Mouse (Mus musculus) c-Kit-negative CD71-positive TER-119-positive erythroid progenitor cells, embryonic 14.5 days (primary cell): ENCODE results near the gene Scp2.

ENCODE experiments used
- DNase-seq: peaks from one replicate; pipeline ENCODE4 v3.0.0-alpha.2; 2013; ENCODE audit warnings: low read depth, low spot score

The Scp2 gene

DNA sequence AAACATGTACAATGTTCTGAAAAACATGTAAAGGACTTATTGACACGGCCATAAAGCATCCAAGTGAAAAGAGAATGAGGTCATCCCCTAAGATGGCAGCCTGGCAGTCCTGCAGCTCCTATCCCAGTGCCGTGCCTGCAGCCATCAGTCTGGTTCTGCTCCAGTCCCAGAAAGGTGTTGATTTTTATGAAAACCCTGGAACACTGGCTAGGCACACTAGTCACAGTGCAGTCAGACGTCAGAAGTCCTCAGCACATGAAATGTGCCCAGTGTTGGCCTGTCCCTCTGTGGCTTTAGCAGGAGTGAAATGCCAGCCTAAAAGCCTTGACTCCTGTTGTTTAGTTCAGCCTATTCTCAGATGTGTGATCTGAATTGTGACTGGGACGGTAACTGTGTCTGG is 84.0 kb downstream of the Scp2 start:
- DNase-seq: no peak

DNA sequence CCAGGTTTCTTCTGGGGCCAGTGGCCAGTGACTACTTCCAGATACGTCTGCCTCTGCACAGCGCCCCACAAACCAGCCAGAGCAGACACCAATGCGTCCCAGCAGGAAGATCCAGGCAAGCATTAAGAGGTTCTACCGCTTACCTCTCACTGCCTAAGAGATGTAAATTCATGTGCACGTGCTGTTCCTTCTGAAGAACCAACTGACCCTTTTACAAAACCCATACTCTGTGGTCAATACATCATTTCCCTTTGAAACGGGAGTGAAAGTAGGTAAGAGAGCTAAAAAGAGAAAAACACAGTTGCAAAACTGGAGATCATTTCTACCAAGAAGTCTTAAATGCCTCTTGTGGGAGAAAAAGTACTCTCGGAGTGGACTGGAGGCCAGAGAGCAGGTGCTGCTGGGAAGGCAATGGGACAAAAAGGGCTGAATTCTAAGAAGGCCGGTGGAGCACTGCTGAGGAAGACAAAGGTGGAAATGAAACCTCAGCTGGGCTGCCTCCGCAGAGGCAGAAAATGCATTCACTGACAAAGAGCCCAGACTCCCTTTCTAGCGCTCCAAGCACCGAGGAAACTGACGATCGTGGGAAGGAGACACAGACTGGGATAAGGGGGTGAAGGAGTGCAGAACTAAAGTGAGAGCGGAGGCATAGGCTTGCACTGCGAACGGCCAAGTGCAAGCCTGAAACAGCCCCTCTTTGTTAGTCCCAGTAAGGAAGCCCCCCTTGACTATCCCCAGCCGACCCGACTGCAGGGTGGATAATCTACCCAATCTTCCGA is 85.0 kb downstream of the Scp2 start:
- DNase-seq: no peak

DNA sequence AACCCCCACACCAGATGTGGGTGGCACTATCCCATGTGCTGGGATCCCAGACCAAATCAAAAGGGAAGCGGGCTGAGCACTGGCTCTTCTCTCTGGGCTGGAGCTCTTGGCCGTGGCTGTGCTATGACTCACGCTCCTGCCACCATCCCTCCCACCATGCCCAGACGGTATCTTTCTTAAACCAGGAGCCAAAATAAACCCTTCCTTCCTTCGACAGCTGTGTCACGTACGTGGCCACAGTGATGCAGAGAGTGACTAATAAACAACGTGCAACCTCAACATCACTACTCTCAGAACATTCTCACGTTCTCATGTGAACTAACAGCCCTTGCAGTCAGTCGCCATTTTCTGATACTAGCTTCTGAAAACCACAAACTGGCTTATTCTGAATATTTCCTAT is 86.6 kb downstream of the Scp2 start:
- no peak for DNase-seq

DNA sequence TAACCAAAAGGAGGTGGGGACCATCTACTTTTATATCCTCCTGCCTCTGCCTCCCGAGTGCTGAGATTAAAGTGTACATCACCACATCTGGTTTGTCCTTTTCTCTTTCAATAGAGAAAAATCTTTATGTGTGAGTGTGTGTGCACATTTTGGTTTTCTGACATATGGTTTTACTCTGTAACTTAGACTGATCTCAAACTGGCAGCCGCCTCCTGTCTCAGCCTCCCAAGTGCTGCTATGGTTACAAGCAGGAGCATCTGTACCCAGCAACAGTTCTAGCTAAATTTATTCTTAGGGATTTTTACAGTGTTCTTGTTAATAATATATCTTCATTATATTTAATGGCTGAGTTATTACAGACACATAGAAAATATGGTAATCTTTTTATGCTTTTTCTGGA is 87.6 kb downstream of the Scp2 start:
- DNase-seq: no peak

DNA sequence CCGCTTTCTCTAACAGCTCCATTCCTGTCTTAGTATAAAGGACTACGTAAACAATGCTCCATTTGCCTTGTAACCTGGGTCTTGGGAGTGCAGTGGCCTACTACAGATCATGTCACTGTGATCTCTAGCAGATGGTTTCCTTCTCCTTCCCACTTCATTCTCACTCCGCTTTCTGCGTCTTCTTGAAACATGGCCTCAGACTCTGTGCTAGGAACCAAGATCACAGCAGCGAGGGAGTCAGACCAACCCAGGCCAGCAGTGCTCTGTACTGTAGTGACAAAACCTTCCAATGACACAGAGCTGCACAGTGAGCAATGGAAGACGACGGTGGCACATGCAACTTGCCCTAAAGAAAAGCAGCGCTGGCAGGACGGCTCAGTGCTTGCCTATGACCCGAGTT is 88.9 kb downstream of the Scp2 start:
- DNase-seq: no peak

DNA sequence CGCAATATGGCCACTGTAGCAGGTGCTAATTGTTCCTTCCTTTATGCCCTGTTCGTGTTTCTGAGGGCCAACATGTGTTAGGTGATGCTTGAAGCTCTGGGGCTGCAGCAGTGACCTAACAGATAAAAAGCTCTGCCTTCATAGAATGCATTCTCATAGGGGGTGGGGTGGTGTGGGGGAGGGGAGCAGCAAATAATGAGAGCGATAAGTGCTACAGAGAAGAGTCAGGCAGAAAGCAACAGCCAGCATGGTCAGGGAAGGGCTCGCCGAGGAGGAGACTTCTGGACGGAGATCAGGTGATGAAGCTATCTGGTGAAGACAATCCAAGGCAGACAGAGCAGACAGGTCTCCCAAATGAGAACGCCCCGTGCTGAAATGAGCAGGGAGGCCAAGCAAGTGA is 92.1 kb downstream of the Scp2 start:
- no peak for DNase-seq

DNA sequence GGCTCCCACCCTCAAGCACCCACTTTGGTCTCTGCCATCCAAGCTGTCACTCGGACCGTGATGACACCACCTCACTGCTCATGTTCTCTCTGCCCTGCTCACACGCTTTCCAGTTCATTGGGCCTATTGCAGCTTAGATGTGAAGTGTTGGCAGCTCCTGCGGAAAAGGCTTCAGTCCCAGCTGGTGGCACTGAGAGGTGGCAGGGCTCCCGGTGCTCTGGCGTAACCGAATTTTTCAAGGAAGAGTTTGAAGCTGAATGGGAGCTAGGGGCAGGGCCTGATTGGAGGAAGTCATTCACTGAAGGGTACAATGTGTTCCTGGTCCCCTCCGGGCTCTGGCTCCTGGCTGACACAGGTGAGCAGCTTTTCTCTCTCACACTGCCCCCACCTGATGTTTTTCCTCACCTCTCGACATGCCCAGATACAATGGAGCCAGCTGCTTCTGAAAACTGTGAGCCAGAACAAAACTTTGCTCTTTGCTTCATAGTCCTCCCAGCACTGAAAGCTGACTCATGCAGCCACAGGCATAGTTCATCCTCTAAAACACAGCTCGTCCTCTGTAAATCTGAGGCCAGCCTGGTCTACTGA is 93.0 kb downstream of the Scp2 start:
- DNase-seq: no peak

DNA sequence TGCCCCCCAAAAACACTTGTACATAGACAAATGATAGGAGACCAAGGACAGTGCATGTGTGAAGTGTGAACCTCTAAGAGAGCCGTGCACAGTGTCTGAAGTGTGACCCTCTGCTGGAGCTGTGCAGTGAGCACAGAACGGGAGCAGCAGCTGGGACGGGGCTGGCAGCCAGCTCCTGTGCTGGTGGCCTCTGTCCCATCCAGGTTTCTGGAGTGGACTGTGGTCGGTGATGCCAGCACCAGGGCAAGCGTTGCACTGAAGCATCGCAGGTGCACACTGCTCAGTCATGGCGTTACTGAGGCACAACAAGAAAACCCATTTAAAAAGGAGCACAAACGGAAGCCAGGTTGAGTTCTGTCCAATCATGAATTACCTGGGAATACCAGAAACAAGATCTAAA is 98.7 kb downstream of the Scp2 start:
- no peak for DNase-seq

DNA sequence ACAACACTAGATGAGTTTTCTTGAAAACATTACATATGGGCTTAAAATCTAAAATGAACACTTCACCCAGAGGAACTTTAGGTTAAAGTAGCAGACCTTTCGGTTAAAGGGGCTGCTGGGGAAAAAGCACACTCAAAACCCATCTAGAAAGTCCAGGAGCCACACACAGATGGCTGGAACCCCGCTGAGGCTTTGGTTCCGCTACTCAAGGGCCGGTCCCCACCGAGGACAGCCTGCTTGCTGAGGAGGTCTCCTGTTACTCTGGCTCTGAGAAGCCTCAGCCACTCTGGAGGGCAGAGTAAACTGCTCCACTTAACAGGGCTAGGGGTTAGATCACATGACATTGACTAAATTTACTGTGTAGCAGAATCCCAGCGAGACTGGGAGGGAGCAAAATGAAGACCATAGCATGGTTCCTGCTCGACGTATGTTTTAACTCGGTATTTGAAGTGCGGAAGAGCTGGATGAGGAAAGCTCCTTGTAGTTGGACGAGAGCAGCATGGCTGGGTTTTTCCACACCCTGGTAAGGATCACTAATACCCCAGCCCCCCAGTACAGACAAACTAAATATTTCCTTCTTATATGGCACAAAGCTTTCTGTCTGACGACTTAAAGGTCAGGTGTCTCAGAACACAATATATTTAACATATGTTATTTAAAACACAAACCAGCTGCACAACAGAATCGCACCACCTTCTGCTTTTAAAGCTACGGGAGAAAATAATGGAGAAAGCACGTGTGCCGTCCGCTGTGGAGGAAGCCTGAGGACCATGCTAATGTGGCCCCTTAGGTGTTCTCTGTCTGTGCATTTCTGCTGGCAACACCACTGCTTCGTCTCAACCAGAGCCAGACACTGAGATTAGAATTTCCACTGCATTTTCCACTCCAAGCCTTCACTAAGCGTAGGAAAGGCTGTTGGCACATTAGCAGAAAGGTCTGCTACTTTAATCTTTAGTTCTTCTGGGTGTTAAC is 99.4 kb downstream of the Scp2 start:
- no peak for DNase-seq

DNA sequence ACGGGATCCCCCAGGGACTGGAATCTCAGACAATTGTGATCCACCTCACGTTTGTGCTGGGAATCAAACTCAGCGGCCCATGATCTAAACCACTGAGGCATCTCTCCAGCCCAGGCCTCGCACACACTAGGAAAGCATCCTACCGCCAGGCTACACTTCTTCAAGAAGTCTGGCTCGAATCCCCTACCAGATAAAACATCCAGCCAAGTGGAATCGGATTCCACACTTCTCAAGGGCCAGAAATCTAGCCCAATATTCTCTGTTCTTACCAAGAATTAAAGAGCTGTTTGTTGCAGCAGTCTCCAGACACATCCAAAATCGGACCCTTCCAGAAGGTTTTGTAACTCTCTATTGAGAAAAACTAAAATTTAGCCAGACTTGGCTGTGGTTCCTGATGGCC is 107.8 kb downstream of the Scp2 start:
- DNase-seq: no peak

DNA sequence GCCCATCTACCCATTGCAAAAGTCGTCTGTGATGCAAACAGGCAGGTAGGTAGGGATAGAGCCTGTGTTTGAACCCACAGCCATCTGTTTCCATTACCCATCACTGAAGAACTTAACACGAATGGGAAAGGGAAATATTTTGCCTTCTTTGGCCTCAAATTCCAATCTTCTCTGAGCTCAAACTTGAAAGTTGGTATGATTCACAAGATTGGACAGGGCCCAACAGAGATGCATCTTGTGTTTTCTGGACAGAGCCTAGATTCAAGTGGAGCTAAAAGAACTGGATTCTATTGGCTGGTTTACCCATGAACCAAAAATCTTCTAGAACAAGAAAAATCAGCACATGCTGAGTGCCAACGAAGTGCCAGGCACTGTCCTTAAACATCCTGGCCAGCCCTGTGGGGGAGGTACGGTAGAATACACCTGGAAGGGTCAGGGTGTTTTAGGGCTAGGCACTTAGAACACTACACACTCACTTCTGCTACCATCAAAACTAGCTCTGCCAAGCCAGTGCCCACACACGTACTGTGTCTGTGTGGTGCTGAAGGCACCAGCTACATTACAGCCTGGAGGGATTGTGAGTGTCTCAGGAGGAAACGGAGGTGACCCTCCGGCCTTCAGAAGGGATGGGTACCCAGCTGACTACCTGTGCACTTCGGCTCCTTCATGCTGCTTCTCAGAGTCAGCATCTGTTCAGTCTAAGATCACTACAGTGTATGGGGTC is 111.6 kb downstream of the Scp2 start:
- DNase-seq: no peak

DNA sequence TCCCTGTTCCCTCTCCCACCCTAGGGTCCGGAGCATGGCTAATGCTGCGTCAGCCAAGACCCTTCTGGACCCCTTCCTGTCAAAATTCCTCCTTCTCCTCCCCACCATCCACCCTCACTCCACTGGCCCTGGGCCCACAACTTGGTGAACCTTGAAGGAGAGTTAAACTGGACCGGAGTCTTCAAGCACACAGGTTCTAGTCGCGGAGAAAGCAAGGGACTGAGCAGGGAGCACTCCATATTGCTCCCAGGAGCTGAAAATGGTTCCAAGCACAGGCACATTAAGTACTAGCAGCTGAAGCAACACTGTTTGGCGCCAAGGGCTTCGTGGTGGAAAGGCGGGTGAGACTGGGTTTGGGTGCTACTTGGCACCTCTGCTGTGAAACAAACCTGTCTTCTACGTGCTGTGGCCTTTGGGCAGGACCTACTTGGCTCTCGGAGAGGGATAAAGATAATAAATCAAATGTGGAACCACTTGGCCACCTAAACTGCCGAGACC is 112.4 kb downstream of the Scp2 start:
- no peak for DNase-seq

DNA sequence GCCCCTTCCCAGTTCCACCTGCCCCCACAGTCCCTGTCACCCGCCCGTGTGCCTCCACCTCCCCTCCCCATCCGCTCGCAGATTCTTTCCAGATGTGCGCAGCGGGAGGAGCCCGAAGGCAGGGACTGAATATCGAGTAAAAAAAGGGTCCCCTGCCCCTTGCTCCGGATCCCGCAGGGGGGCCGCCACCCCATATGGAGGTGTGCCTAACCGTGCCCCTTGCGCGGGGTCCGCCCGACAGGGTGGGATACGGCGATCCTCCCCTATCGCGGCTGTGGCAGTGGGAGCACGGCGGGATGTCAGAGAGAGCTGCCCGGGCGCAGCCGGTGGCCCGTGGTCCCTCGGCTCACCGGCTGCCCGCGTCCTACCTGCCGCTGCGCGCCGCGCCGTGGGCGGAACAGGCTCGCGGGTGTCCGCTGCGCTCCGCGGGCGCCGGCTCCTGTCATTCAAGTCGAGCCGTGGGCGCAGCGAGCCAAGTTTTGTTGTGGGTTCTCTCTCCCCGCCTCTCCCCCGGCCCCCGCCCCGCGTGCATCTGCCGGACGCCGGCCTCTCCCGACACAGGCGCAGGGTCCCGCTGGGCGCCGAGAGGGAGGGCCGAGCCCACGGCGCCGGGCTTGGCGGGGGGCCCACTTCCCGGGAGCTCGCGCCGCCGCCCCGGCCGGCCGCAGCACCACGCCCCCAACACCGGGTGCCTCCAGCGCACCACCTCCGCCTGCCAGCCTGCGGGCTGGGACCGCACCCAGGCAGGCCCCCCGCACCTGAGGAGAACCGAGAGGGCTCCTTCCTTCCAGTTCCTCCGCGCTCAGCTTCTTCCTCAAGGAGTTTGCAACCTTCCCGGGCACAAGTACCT is 113.1 kb downstream of the Scp2 start:
- no peak for DNase-seq

DNA sequence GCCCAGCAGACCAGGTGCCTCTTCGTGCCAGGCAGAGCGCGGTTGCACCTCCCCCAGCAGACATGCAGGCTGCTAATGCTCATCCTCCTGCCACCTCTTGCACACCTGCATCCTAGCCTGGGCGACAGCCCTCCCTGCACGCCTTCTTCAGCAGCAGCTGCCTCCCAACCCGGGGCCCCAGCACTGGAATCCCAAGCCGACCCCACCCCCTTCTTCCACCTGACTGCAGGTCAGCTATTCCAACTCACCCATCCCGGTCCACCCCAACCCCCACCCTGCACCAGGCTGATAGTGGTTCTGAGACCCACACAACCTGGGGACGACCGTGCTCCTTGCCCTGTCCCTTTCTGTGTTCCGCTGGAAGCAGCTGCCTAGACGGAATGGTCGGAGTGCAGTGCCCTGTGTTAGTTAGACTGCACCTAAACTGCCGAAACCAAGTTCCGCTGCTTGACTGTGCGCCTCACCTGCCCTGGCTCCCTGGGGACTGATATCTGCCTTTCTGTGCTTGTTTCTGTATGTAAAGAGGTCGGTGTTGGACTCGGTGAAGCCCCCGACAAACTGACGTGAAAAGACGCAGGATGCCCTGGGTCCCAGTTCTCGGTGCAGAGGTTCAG is 113.8 kb downstream of the Scp2 start:
- DNase-seq: no peak

DNA sequence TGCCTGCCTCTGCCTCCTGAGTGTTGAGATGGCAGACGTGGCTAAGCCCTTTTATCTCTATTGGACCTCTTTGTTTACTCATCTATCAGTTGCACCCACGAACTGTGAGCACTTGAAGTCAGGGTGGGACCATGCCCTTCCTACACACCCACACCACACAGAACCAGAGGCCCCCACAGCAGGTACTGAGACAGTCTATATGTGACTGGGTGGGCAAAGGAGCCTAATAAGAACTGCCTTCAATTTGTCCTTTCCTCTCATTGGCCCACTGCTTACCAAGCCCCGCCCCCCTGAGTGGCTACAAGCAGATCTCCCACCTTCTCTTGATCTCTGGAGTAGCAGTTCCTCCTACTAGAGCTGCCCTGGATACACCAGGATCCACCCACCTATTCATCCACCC is 118.6 kb downstream of the Scp2 start:
- DNase-seq: peak; percentile 21

DNA sequence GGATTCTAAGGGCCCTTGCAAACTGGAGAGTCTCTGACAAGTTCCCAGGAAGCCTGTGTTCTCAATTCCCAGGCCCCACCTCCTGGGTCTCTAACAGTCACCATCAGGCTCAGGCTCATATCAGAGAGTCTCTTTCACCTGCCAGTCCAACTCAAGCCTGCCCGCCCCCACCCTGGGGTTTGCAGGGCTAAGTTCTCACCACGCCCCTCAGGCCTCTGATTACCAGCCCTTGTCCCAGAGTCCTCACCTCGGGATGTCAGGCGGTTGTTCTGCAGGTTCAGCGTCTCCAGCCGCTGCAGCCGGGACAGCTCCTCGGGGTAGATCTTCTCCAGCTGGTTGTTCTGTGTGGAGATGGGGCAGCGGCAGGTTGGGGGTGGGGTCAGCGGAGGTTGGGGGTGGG is 119.5 kb downstream of the Scp2 start:
- DNase-seq: peak; percentile 8

DNA sequence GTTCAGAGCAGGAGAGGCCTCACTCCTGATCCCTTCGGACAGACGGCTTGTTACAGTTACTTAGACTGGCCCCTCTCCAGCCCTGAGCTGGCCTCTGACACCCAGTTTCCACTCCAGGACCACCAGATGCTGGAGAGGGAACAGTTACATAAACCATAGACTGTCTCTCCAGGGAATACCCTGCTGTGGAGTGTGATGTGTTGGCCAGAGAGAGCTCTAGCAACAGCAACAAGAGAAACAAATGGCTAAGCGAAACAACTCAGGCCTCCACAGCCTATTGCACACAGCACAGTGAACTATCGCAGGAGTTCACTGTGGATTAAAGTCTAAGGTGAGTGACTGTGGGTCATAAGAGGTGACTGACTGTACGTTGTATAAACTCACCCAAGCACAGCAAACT is 120.2 kb downstream of the Scp2 start:
- no peak for DNase-seq

DNA sequence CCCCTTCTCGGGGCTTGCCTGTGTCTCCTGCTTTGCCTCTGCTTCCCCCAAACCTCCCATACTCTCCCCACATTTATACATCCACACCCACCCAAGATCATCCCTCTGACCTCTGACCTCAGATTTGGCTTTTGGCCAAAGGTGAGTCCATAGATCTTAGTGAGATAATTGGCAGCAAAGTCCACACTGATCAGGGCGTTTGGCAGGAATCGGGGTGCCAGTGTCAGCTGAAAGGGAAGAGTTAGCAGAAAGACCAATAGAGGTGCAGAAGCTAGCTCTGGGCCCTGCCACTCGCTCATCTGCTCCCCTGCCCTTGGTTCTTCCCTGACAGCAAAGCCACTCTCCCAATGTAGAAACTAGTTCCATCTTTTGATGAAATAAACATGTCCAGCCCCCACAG is 121.6 kb downstream of the Scp2 start:
- no peak for DNase-seq

DNA sequence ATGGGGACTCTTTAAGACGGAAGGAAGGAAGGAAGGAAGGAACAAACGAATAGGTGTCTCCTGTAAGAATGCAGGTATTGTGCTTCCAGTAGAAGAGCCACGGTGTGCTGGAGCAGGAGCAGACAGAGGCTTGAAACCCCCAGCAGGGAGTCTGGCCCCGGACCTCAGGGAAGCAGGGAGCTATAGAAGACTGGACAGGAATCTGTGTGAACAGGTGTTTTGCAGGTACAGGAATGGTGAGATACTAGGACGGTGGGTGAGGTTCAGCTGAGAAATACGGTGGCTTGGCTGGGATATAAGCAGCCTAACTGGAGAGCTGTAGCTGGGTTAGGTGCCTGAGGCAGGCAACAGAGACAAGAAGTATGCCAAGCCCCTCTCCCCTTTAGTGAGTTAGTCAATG is 124.6 kb downstream of the Scp2 start:
- no peak for DNase-seq
